Mouse (Mus musculus): ENCODE data around the gene Csta1.
"Not testable (repeated sequence)": the region's sequence is repeated elsewhere in the genome, so short reads cannot be mapped to it uniquely, and the experiment has no call there.

Gene Csta1

GRCm38 (mm10) chr16:36131141-36131540, at the start of gene Csta1:
TSS of gene Csta1 (minus strand) at chr16:36131241.
- DNase-seq (ENCODE audit: low spot score in 2 of 2): no peak

- DNase-seq (ENCODE audit: low spot score in 2 of 2): no peak
These were observed 48.9 kb upstream of the Csta1 start for GRCm38 (mm10) chr16:36179910-36180309.

DNA sequence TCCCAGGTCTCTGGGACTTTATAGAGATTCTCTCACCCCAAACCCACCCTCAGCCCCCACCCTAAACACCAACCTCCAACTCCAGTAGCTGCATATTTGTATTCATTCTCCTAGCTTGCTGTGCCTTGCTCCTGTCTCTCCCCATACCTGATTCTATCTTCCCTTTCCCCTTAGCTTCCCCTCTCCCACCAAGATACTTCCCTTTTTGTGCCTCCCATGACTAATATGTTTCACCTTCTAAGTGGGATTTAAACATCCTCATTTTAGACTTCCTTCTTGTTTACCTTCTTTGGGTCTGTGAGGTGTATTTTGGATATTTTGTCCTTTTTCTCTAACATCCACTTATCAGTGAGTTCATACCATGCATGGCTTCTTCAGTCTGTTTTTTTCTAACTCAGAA, 45.1 kb upstream of the Csta1 start:
- no peak for DNase-seq (ENCODE audit: low spot score in 2 of 2)

DNA sequence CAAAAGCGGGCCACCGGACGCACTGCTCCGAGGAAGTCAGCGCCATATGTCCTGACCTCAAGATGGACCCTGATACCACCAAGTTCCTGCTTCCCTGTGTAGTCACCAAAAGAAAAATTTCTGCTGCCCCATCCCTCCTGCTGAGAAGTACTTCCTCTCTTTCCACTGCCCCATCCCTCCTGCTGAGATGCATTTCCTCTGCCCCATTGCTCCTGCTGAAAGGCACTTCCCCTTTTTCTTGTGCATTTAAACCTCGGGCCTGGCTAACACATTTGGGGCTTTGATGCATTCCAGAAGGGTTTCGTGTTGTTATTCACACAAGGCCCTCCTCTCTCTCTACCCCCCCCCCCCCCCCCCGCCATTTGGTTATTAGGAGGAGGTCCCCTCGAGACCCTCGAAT, 36.8 kb upstream of the Csta1 start:
- not testable (repeated sequence) for DNase-seq (ENCODE audit: low spot score in 2 of 2)

DNA sequence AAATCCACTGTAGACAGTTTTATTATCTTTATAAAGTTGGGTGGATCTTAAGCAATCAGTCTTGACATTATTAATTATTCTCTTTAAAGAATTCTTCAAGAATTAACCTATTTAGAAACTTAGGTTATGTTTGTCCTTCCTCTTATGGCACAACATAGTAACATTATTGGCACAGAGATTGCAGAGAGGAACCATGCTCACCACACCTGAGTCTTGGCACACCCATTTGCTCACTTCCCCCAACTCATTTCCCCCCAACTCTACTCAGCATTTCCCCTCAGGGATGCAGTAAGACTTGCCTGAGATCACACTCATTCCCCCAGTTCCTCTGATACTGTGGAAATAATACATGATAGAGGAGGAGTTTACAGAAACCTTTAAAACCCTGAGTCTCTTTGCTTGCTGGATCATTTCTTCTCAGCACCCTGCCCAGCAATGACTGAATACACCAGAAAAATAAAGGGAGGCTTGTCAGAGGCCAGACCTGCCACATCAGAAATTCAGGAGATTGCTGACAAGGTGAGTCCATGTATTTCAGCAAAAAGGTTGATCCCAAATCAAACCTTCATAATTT, 25.4 kb upstream of the Csta1 start, which contains the start of gene Stfa2l1:
Stfa2l1 (plus strand) TSS at position 410 of the 574 bp plus-strand sequence.
- no peak for DNase-seq (ENCODE audit: low spot score in 2 of 2)

DNA sequence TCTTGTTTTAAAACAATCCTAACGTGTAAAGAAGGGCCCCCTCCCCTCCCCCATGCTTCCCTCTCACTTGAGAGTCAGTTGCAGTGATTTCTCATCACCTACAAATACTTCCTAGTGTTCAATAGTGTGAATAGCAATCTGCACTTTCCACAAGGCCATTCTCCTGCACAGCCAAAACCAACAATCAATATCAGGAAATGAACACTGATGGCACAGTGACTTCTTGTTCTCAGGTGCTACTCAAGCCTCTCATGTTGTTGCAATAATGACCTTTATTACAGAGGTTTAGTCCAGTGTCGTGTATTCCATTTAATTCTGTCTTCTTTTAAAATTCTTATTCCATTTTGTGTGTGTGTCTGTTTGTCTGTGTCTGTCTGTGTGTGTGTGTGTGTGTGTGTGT, 7.2 kb upstream of the Csta1 start:
- no peak for DNase-seq (ENCODE audit: low spot score in 2 of 2)

DNA sequence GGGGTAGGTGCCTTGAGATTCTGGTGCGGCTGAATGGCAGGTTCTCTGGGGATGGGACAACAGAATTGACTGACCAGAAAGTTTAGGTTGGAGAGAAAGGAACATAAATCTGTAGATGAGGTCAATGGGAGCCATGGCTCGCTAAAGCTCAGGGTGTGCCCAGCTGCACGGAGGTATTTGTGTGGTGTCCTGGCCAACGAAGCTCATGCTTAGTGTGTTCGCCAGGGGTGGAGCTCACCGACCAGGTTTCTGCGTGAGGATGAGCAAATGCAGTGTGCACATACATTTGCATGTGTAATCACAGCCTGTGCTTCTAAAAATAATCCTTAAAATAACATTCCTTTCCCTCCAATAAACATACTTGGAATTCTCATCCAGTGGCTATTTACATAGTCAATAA, 2.9 kb downstream of the Csta1 start:
- DNase-seq (ENCODE audit: low spot score in 2 of 2): no peak

- DNase-seq (ENCODE audit: low spot score in 2 of 2): not testable (repeated sequence)
These were observed 15.3 kb downstream of the Csta1 start for GRCm38 (mm10) chr16:36115751-36116150.

DNA sequence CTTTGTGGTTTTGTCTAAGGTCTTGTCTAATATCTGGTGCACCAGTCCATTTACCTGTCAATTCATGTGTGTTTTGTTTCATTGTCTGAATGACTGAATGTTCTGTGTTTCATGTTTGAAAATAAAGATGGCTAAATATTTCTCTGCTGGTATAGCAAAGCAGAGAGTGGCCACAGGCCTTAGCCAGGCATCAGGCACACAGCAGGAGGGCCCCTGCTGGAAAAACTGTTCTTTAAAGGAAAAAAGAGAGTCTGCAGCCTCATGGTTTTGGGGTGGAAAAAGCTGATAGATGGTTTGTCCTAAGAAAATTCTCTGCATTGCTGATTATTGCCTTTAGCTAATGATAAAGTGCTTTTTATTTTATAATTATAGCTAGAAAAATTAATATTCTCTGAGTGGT, 19.6 kb downstream of the Csta1 start:
- DNase-seq (ENCODE audit: low spot score in 2 of 2): not testable (repeated sequence)

GRCm38 (mm10) chr16:36102211-36102610, 28.8 kb downstream of the Csta1 start:
- no peak for DNase-seq (ENCODE audit: low spot score in 2 of 2)

DNA sequence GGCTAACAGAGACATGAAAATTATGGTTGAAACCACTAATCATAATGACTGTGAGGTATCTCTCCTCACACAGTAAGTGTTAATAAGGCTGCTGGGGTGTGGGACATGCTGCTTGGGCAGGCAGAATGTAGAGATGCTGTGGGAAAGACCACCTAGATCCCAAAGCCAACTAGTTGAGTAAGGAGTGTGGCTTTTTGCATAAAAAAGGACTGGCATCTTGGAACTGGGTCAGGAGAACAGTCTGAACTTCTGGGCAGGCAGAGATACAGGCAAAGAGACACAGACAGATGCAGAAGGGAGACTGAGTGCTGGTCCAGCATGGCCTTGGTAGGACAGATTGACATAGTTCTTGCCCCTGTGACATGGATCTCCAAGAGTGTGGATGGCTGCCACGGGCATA, 29.5 kb downstream of the Csta1 start:
- no peak for DNase-seq (ENCODE audit: low spot score in 2 of 2)

DNA sequence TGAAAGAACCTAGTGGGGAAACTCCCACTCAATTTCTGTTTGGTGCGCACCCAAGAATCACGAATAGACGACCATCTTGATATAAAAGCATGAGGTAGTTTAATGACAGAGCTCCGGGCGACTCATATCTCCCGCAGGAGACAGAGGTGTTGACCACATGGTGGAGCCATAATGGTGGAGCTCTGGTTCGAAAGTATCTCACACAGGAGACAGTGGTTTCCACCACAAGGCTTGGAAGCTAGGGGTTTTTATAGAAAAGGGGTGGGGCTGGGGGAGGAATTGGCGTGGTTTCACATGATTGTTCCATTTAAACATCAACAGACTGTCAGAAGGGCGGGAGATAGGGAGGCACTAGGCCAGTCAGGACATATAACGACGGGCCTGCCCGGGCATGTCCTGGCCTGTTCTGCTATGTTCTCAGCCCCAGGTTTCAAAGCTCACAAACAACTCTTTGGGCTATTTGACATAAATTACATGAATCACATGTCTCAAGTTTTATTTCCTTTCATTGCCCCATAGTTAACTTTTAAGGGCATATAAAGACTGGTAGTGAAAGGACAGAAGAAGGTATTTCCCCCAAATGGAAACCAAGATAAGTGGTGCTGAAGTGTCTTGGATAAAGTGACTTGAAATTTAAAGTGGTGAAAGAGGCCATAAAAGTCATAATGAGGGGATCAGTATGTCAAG, 33.1 kb downstream of the Csta1 start:
- not testable (repeated sequence) for DNase-seq (ENCODE audit: low spot score in 2 of 2)

DNA sequence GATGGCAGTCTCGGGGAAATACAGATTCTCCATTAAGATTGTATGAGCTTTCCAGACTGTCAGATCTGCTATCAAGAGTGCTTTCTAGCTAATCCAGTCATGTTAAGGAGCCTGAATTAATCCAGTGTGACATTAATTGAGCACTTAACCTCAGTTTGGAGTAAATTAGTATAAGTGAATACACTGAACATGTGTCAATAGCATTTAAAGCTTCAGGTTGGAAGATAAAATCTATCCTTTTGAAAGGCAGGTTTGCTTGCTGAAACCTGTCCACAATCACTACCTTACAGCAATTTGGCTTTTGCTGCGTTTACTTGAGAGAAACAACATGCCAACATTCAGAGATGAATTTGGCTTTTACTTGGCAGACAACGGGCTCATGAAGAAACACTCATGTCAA, 37.0 kb downstream of the Csta1 start:
- DNase-seq (ENCODE audit: low spot score in 2 of 2): no peak

- no peak for DNase-seq (ENCODE audit: low spot score in 2 of 2)
These were observed 40.1 kb downstream of the Csta1 start for GRCm38 (mm10) chr16:36090785-36091509.

DNA sequence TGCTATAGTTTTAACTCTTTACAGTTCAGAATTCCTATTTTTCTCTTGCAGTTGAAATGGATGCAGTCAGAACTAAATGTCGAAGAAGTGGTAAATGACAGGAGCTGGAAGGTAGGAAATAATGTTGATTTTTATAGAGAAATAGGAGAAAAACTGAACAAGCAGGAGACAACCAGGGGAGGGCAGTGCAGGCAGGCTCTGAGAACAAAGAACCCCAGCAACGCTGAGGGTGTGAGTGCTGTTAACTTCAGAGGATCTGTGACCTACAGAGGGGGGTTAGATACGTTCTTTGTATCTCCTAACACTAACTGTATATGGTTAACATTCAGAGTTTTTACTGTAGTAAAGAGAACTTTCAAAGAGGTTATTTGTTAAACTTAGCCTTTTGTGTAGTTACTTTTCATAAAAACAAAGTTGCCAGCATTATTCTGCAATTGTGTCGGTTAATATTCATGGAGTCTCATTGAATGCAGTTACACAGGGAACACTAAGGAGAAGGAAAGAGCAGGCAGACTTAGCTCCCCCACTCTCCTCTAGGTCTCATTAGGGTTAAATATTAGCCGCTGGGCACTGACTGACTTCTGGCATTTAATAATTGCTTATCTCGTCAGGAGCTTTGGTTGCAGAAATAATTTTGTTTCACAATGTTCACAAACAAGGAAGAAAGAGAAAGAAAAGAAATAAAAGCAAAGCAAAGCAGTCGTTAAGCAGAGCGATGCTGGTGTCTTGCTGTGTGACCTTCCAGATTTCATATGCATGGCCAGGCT, 41.0 kb downstream of the Csta1 start:
- DNase-seq (ENCODE audit: low spot score in 2 of 2): no peak

DNA sequence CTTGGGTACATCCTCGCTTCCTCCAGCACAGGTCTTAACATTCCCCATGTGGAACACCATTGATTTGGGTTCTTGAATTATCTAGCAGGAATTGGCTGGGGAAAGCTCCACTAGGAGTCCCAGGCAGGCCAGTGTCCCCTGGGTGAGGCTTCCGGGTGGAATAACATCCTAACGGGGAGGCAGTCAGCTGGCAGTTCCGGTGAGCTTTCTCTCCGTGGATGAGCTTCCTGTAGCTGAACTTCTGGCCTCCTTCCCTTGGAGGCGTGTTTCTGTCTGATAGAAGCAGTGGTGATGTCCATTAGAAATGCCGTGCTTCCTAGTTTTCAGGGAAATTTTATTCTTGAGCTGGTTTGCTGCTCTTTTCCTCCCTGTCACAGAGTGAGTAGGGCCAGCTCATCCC, 42.0 kb downstream of the Csta1 start:
- no peak for DNase-seq (ENCODE audit: low spot score in 2 of 2)

GRCm38 (mm10) chr16:36087846-36088245, 43.2 kb downstream of the Csta1 start:
- DNase-seq (ENCODE audit: low spot score in 2 of 2): no peak

DNA sequence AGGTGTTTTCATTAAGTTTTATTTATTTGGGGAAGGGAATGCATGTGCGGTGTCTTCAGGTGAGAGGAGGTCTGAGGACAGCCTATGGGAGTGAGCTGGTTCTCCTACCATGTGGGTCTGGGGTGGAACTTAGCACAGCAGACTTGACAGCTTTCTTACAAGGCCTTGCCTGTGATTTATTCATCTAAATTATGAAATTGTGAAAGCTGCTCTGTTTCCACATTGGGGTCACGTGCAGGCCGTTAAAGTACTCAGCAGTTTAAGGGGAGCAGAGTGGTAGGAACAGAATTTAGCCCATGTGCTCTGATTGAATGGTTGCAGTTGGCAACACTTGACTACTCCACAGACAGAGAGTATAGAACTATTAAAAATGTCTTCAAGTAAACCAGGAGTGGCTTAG, 51.1 kb downstream of the Csta1 start:
- no peak for DNase-seq (ENCODE audit: low spot score in 2 of 2)

- no peak for DNase-seq (ENCODE audit: low spot score in 2 of 2)
These were observed 56.3 kb downstream of the Csta1 start for GRCm38 (mm10) chr16:36074772-36075171.

- no peak for DNase-seq (ENCODE audit: low spot score in 2 of 2)
These were observed 58.5 kb downstream of the Csta1 start for GRCm38 (mm10) chr16:36072410-36073011.

DNA sequence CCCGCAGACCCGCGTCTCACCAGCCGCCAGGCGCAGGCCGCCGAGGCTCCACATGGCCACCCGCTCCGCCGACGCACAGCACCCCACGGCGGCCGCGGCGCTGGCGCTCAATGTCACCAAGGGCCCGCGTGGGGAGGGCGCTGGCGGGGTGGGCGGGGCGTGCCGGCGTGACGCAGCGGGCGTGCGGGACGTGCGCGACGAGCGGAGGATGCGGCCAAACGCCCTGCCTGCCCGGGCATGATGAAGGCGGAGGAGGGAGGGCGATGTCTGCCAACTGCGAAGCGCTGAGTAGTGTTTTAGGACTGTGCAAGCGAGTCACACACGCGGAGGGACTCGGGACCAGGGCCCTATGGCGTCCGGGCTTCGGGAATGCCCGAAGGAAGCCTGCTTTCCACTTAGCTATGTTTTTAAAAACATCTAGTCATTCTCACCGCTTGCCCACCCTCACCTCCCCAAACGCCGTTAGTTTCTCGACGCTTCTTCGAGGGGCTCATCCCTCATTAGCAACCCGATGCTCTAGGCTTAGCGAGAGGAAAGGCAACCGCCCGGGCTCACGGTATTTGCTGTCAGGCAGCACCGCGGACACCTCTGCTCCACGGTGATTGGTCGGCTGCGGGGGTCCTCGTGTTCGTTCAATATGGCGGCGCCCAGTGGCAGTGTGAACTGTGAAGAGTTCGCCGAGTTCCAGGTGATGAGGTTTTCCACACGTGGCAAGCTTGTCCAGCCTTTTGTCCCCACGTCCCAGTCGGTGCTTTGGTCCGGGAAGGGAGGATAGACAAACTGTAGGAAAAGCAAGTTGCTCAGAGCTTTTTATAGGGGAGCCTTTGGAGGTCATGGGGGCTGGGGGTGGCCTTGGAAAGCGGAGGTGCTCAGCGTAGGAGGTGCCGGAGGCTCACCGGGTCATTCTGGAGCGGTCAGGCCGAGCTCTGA, 59.3 kb downstream of the Csta1 start, which contains the start of the genes Fam162a and Ccdc58:
Fam162a (minus strand) TSS at position 145 of the 930 bp plus-strand sequence.
Ccdc58 (plus strand) TSS at position 236 of the 930 bp plus-strand sequence.
- peak; percentile 90 for DNase-seq (ENCODE audit: low spot score in 2 of 2)

Data from spleen, postnatal 36 days (tissue).